ENCODE assay signal across 28 mouse cellular contexts in genomic region chr2:18262298-18262697, GRCm38 (mm10).
DNase-seq lines count a peak whose midpoint lies in the region; ATAC-seq and TF ChIP-seq lines count a peak whose summit lies in the region.
"Had no signal": no experiment of that assay in that cellular context is flagged by ENCODE, and none has a peak within 500 bp of the region (broad histone marks: within the 10 kb centered on the region; RNA-seq: fewer than 3 reads in every experiment).

No protein-coding gene starts in this region.

- ATAC-seq in hindbrain, embryonic 14.5 days (ENCODE audit: low FRiP score) = no peak
- no peak for ATAC-seq in hindbrain, embryonic 12.5 days (ENCODE audit: low FRiP score)
- ATAC-seq in hematopoietic stem cell, adult 5-6 weeks (replicated peaks in 1 of 2; ENCODE audit: insufficient read depth in 1 of 2, low FRiP score in 2 of 2, low TSS enrichment in 1 of 2, low read depth in 1 of 2, poor library complexity in 2 of 2, severe bottlenecking in 2 of 2) = peak; percentile 53 to 62; a peak in 3 of 4 replicates
- no peak for ATAC-seq in forebrain, postnatal 0 days
- ATAC-seq: forebrain, embryonic 14.5 days; hindbrain, postnatal 0 days; inflammation-experienced regulatory T-cells, adult 6 months; intestine, embryonic 16.5 days had no signal

- TF ChIP-seq CTCF in forebrain, postnatal 0 days (IDR thresholded peaks at IDR 0.05; ENCODE audit: low read depth) = no peak

- no peak overlapping the region for H3K27ac ChIP-seq in hindbrain, embryonic 14.5 days
- no peak overlapping the region for H3K27ac ChIP-seq in hindbrain, embryonic 12.5 days
- H3K27ac ChIP-seq in forebrain, postnatal 0 days (ENCODE audit: low read depth, low read length) = no peak overlapping the region
- H3K27ac ChIP-seq: embryonic facial prominence, embryonic 12.5 days; embryonic facial prominence, embryonic 15.5 days; heart, adult 2 months; heart, embryonic 10.5 days; heart, embryonic 13.5 days; hindbrain, embryonic 13.5 days; hindbrain, postnatal 0 days had no signal

- no peaks in the 10 kb centered on the region for H3K9me3 ChIP-seq in hindbrain, embryonic 14.5 days (ENCODE audit: control insufficient read depth, low read length)
- H3K9me3 ChIP-seq in hindbrain, embryonic 12.5 days (replicated peaks) = no peaks in the 10 kb centered on the region
- H3K9me3 ChIP-seq in forebrain, postnatal 0 days (ENCODE audit: low read length) = no peaks in the 10 kb centered on the region
- H3K9me3 ChIP-seq: embryonic facial prominence, embryonic 12.5 days; embryonic facial prominence, embryonic 15.5 days; G1E; heart, embryonic 10.5 days; heart, embryonic 13.5 days; hindbrain, embryonic 13.5 days had no signal

- 22% methylated on average over 1 of the region's 1 CpGs for WGBS in hindbrain, embryonic 14.5 days
- WGBS in hindbrain, embryonic 12.5 days = 45% methylated on average over 1 of the region's 1 CpGs
- WGBS in forebrain, postnatal 0 days = 17% methylated on average over 1 of the region's 1 CpGs

- no peaks in the 10 kb centered on the region for H3K36me3 ChIP-seq in hindbrain, embryonic 14.5 days (replicated peaks; ENCODE audit: control insufficient read depth, insufficient read depth)
- no peaks in the 10 kb centered on the region for H3K36me3 ChIP-seq in hindbrain, embryonic 12.5 days
- H3K36me3 ChIP-seq in forebrain, postnatal 0 days (ENCODE audit: insufficient read depth) = no peaks in the 10 kb centered on the region
- H3K36me3 ChIP-seq: embryonic facial prominence, embryonic 12.5 days; heart, embryonic 10.5 days had no signal

- DNase-seq in hindbrain, embryonic 14.5 days (ENCODE audit: low spot score) = peak; percentile 21
- DNase-seq in telencephalon, adult 2 months (ENCODE audit: low read depth, low spot score) = peak; percentile 2
- no peak for DNase-seq in left cerebral cortex, adult 8-10 months (ENCODE audit: low spot score in 2 of 2)
- DNase-seq in forebrain, postnatal 0 days = no peak
- DNase-seq: adrenal gland, adult 2 months; adrenal gland, postnatal 14 days; B cell, adult 2 months; cerebellum, adult 11-12 months; cerebellum, adult 8-10 months; cerebellum, postnatal 10 days; gastrocnemius, postnatal 10 days; gastrocnemius, postnatal 36 days; heart, adult 2 months; heart, postnatal 14 days; heart, postnatal 4 days had no signal

- H3K4me1 ChIP-seq in hindbrain, embryonic 14.5 days (replicated peaks; ENCODE audit: control insufficient read depth, insufficient read depth, low read length) = no peaks in the 10 kb centered on the region
- no peaks in the 10 kb centered on the region for H3K4me1 ChIP-seq in hindbrain, embryonic 12.5 days
- H3K4me1 ChIP-seq in forebrain, postnatal 0 days (ENCODE audit: insufficient read depth) = no peaks in the 10 kb centered on the region
- H3K4me1 ChIP-seq: embryonic facial prominence, embryonic 12.5 days; embryonic facial prominence, embryonic 15.5 days; heart, embryonic 10.5 days; heart, embryonic 13.5 days; hindbrain, embryonic 13.5 days had no signal

- no peak overlapping the region for H3K9ac ChIP-seq in hindbrain, embryonic 14.5 days
- H3K9ac ChIP-seq in hindbrain, embryonic 12.5 days = no peak overlapping the region
- H3K9ac ChIP-seq in forebrain, postnatal 0 days = no peak overlapping the region
- H3K9ac ChIP-seq: embryonic facial prominence, embryonic 12.5 days; embryonic facial prominence, embryonic 15.5 days; heart, embryonic 13.5 days; hindbrain, embryonic 13.5 days had no signal

- H3K4me2 ChIP-seq in hindbrain, embryonic 14.5 days (replicated peaks) = no peak overlapping the region
- H3K4me2 ChIP-seq in hindbrain, embryonic 12.5 days (replicated peaks) = no peak overlapping the region
- no peak overlapping the region for H3K4me2 ChIP-seq in forebrain, postnatal 0 days (ENCODE audit: low read depth)
- H3K4me2 ChIP-seq: embryonic facial prominence, embryonic 12.5 days; embryonic facial prominence, embryonic 15.5 days; heart, embryonic 13.5 days; hindbrain, embryonic 13.5 days had no signal

- no peak overlapping the region for H3K4me3 ChIP-seq in hindbrain, embryonic 14.5 days (replicated peaks; ENCODE audit: low read length)
- no peak overlapping the region for H3K4me3 ChIP-seq in hindbrain, embryonic 12.5 days
- no peak overlapping the region for H3K4me3 ChIP-seq in forebrain, postnatal 0 days (ENCODE audit: low read depth, low read length)
- H3K4me3 ChIP-seq: embryonic facial prominence, embryonic 12.5 days; embryonic facial prominence, embryonic 15.5 days; heart, adult 2 months; heart, embryonic 10.5 days; heart, embryonic 13.5 days; hindbrain, embryonic 13.5 days had no signal

- no peaks in the 10 kb centered on the region for H3K27me3 ChIP-seq in hindbrain, embryonic 14.5 days (ENCODE audit: control insufficient read depth, insufficient read depth, low read length)
- H3K27me3 ChIP-seq in hindbrain, embryonic 12.5 days = no peaks in the 10 kb centered on the region
- H3K27me3 ChIP-seq in forebrain, postnatal 0 days (ENCODE audit: insufficient read depth, low read length) = no peaks in the 10 kb centered on the region
- H3K27me3 ChIP-seq: CH12.LX; embryonic facial prominence, embryonic 12.5 days; embryonic facial prominence, embryonic 15.5 days; heart, embryonic 13.5 days; hindbrain, embryonic 13.5 days had no signal

Comparison
In these comparisons a context has a peak if more than half of its experiments do, and no peak if none do; other contexts are left out.
1. ATAC-seq: peak in hematopoietic stem cell, adult 5-6 weeks (2 of 2); none in hindbrain, embryonic 14.5 days (single experiment), hindbrain, embryonic 12.5 days (single experiment) and forebrain, postnatal 0 days (single experiment).
2. DNase-seq: peak in hindbrain, embryonic 14.5 days (single experiment) and telencephalon, adult 2 months (single experiment); none in left cerebral cortex, adult 8-10 months (0 of 2) and forebrain, postnatal 0 days (single experiment).